Mouse (Mus musculus): ENCODE results near the gene Mgat3. TPM values are rescaled to one million over a fixed set of nuclear protein-coding genes. Genes with fewer than 3 reads are reported as not detected.

The Mgat3 gene
- polyA plus RNA-seq, 1 experiment from 2014 or later, result 10.6 TPM

DNA sequence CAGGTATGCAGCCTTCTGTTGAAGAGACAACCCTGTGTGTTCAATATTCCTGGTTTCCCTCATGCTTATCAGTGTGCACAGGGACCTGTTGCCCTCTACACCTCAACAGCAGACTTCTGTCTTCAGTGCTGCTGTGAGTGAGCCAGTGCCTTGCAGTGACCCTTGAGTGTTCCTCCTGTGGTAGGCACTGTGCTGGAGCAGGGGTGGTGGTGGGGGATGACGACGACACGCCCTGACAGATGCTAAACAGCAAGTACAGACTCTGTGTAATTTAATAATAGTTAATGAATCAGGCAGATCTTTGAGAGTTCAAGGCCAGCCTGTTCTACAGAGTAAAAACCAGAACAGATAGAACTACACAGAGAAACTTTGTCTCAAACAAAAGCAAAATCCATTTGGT lies 36.9 kb upstream of the Mgat3 start:
- peak overlapping the region; percentile 51; the same call in 1 of the 2 replicates for H3K27ac ChIP-seq
- WGBS, result 70% methylated on average over 3 of the region's 3 CpGs

DNA sequence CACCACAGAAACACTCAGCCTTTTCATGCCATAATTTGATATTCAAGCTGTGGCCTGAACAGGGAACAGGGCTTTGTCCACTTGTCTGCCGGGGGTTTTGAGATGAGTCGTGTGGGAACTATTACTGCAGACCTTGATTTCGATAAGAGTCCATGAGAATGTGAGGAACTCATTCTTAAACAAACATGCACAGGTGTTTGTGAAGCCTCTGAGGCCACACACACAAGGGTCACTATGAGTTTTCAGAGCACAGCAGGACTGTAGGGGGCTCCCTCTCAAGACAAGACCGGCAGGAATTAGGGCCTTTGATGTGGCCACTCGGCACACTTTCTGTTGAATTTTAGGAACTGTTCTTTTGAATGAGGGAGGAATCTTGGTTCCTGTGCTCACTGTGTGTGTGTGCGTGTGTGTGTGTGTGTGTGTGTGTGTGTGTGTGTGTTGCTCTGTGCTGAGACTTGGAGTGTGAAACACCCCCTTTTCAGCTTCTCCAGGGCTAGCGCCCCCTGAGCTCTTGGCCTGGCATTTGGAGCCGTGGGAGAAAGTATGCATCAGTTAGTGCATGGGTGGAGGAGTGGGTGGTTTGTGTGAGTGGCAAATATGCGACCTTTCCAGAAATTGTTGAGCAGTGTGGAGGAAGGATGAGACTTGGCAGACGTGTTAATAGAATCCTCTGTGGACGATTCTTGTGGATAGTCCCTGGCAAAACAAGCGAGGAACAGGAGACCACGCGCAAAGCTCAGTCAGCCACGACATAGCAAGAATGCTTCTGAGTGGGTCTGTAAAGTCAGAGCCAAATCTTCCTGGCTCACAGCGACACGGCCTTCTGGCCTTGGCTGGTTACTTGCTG lies 35.4 kb upstream of the Mgat3 start:
- 0 out of 2 replicates have a peak, but pooled peaks cover 13% of the 10 kb centered on the region for H3K36me3 ChIP-seq
- no peaks in the 10 kb centered on the region for H3K27me3 ChIP-seq (replicated peaks)
- peak overlapping the region; percentile 77 for H3K27ac ChIP-seq
- no peak overlapping the region for H3K4me3 ChIP-seq (replicated peaks)
- H3K4me1 ChIP-seq, result peaks cover 40% of the 10 kb centered on the region
- H3K9ac ChIP-seq, result no peak overlapping the region
- whole genome bisulfite sequencing, result 57% methylated on average over 17 of the region's 17 CpGs
- no peak for ATAC-seq (ENCODE audit: insufficient read depth, low FRiP score, low read depth)
- no peak overlapping the region for H3K4me2 ChIP-seq
- H3K9me3 ChIP-seq, result no peaks in the 10 kb centered on the region

More for the DNA sequence above, 36.9 kb upstream of the Mgat3 start:
- H3K4me3 ChIP-seq (replicated peaks), result no peak overlapping the region
- H3K36me3 ChIP-seq, result 0 out of 2 replicates have a peak, but pooled peaks cover 7% of the 10 kb centered on the region
- H3K9me3 ChIP-seq, result no peaks in the 10 kb centered on the region
- no peak overlapping the region for H3K4me2 ChIP-seq
- ATAC-seq (ENCODE audit: insufficient read depth, low FRiP score, low read depth), result no peak
- no peaks in the 10 kb centered on the region for H3K27me3 ChIP-seq (replicated peaks)
- H3K4me1 ChIP-seq, result peaks cover 43% of the 10 kb centered on the region
- H3K9ac ChIP-seq, result no peak overlapping the region

DNA sequence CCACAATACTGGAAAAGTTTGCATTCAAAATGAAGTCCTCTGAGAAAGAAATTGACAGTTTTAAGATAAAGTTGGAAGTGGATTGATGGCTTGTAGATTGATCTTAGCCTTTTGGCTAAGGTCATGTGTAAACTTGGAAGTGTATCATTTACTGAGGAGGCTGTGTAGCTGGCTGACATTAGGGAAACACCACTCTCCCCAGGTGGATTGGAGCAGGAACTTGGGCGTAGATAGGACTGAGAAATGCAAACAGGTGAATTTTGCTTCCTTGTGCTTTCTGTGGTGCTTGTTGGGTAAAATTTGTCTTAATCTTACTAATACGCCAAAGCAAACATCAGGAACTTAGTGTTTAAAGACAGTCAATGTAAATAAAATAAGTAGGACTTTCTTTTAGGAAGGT lies 33.2 kb upstream of the Mgat3 start:
- no peak overlapping the region for H3K9ac ChIP-seq
- 63% methylated on average over 2 of the region's 2 CpGs for WGBS
- H3K4me3 ChIP-seq (replicated peaks), result no peak overlapping the region
- peaks cover 26% of the 10 kb centered on the region; the same call in 1 of the 2 replicates for H3K4me1 ChIP-seq
- peak overlapping the region; percentile 77 for H3K27ac ChIP-seq
- H3K36me3 ChIP-seq, result 0 out of 2 replicates have a peak, but pooled peaks cover 18% of the 10 kb centered on the region
- no peak overlapping the region for H3K4me2 ChIP-seq
- peak; percentile 65 for ATAC-seq (ENCODE audit: insufficient read depth, low FRiP score, low read depth)
- H3K9me3 ChIP-seq, result no peaks in the 10 kb centered on the region
- H3K27me3 ChIP-seq (replicated peaks), result no peaks in the 10 kb centered on the region

DNA sequence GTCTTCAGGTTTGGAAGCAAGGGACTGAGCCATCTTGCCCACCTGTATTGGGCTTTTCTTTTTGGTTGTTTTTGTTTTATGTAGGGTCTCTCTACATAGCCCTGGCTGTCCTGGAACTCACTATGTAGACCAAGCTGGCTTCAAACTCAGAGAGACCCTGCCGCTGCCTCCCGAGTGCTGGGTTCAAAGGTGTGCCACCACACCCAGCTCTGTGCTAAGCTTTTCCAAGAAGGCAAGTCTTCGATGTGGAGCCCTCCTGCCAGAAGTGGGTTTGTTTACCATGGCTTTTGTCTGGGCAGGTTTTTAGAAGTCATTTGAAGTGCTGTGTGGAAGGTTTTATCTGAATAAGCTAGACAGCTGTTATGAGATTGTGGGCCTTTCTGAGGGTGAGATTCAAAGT lies 32.6 kb upstream of the Mgat3 start:
- Histone ChIP-seq H3K4me2 (0 out of 2 replicates have a peak overlapping the region, but pooled peaks have one; percentile 6), H3K9ac (no peak overlapping the region), H3K9me3 (no peaks in the 10 kb centered on the region), H3K27me3 (replicated peaks) (no peaks in the 10 kb centered on the region), H3K36me3 (0 out of 2 replicates have a peak, but pooled peaks cover 18% of the 10 kb centered on the region), H3K4me1 (peaks cover 23% of the 10 kb centered on the region; the same call in 1 of the 2 replicates), H3K27ac (peak overlapping the region; percentile 77), H3K4me3 (replicated peaks) (no peak overlapping the region)
- WGBS, result 72% methylated on average over 3 of the region's 3 CpGs
- ATAC-seq (ENCODE audit: insufficient read depth, low FRiP score, low read depth), result no peak

DNA sequence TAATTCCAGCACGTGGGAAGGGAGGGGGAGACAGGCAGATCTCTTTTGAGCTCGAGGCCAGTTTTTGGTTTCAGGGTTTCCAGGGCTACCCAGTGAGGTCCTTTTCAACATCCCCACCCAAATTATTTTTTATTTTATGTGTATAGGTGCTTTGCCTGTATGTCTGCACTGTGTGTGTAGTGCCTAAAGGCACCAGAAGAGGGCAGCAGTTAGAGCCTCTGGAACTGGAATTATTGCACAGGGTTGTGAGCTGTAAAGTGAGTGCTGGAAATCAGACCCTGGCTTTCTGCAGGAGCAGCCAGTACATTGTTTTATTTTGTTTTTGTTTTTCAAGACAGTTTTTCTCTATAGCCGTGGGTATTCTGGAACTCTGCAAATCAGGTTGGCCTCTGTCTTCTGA lies 31.4 kb upstream of the Mgat3 start:
- WGBS, result 93% methylated on average over 3 of the region's 3 CpGs
- H3K27me3 ChIP-seq (replicated peaks), result no peaks in the 10 kb centered on the region
- H3K4me2 ChIP-seq, result no peak overlapping the region

DNA sequence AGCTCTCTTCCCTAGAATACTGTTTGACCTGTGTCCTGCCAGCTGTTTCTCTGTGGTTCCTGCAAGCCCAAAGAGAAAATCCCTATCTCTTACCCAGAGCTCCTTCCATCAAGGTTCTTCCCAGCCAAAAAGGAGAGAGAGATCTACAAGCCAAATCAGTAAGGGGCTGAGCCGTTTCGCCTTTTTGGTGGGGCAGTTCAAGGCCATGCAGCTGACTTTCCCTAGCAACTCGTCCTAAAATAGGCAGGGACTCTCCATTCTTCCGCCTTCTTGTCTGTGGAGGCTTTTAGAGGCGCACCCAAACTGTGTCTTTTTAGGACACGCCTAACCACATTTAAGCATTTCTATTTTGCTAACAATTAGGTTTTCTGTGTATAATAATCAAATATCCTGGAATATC lies 29.8 kb upstream of the Mgat3 start:
- Histone ChIP-seq H3K27ac (no peak overlapping the region), H3K4me3 (replicated peaks) (no peak overlapping the region), H3K36me3 (0 out of 2 replicates have a peak, but pooled peaks cover 13% of the 10 kb centered on the region), H3K27me3 (replicated peaks) (no peaks in the 10 kb centered on the region), H3K4me2 (no peak overlapping the region), H3K9ac (no peak overlapping the region), H3K4me1 (0 out of 2 replicates have a peak, but pooled peaks cover 6% of the 10 kb centered on the region), H3K9me3 (no peaks in the 10 kb centered on the region)
- ATAC-seq (ENCODE audit: insufficient read depth, low FRiP score, low read depth), result no peak
- WGBS, result 89% methylated on average over 6 of the region's 6 CpGs

More for the DNA sequence above, 31.4 kb upstream of the Mgat3 start:
- no peak for ATAC-seq (ENCODE audit: insufficient read depth, low FRiP score, low read depth)
- Histone ChIP-seq H3K4me3 (replicated peaks) (no peak overlapping the region), H3K36me3 (0 out of 2 replicates have a peak, but pooled peaks cover 16% of the 10 kb centered on the region), H3K4me1 (0 out of 2 replicates have a peak, but pooled peaks cover 19% of the 10 kb centered on the region), H3K9ac (no peak overlapping the region), H3K27ac (no peak overlapping the region), H3K9me3 (no peaks in the 10 kb centered on the region)

DNA sequence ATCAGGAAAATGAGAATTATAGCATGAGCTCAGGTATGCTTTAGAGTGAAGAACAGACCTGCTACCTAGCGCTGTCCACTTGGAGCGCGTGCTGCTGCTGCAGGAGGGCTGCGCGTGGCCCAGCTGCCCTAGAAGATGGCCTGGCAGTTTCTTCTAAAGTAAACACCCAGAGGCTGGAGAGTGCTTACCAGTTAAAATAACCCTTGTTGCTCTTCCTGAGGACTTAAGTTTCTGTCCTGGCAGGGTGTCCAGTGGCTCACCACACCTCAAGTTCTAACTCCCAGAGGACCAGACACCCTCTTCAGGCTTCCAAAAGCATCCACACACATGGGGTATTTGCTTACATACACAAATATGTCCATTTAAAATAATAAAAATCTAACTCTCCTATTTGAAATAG lies 28.1 kb upstream of the Mgat3 start:
- Histone ChIP-seq H3K4me1 (no peaks in the 10 kb centered on the region), H3K27ac (no peak overlapping the region), H3K36me3 (peaks cover 20% of the 10 kb centered on the region; the same call in 1 of the 2 replicates), H3K27me3 (replicated peaks) (no peaks in the 10 kb centered on the region), H3K9me3 (no peaks in the 10 kb centered on the region), H3K9ac (no peak overlapping the region), H3K4me3 (replicated peaks) (no peak overlapping the region), H3K4me2 (no peak overlapping the region)
- ATAC-seq (ENCODE audit: insufficient read depth, low FRiP score, low read depth), result no peak
- WGBS, result 83% methylated on average over 5 of the region's 5 CpGs

DNA sequence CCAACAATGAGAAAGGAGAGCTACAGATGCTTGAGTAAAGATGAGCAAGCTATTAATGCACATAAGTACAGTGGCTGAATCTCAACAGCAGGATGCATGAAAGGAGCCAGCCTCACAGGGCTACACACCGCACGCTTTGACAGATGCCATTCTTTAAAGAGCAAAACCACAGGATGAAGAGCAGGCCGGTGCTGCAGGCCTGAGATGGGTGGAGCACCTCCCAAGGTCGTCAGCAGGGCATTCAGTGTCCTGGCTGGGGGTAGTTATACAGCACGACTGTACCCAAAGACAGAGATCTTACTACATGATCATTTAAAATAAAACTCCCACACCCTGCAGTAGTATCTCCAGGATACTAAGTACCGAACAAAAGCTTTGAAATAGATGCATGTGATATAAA lies 27.4 kb upstream of the Mgat3 start:
- H3K9me3 ChIP-seq, result no peaks in the 10 kb centered on the region
- no peak overlapping the region for H3K4me2 ChIP-seq
- 50% methylated on average over 6 of the region's 6 CpGs for whole genome bisulfite sequencing
- no peaks in the 10 kb centered on the region for H3K4me1 ChIP-seq
- no peak overlapping the region for H3K9ac ChIP-seq
- H3K36me3 ChIP-seq, result peaks cover 18% of the 10 kb centered on the region; the same call in 1 of the 2 replicates
- no peak overlapping the region for H3K4me3 ChIP-seq (replicated peaks)
- no peak overlapping the region for H3K27ac ChIP-seq
- no peak for ATAC-seq (ENCODE audit: insufficient read depth, low FRiP score, low read depth)
- no peaks in the 10 kb centered on the region for H3K27me3 ChIP-seq (replicated peaks)

DNA sequence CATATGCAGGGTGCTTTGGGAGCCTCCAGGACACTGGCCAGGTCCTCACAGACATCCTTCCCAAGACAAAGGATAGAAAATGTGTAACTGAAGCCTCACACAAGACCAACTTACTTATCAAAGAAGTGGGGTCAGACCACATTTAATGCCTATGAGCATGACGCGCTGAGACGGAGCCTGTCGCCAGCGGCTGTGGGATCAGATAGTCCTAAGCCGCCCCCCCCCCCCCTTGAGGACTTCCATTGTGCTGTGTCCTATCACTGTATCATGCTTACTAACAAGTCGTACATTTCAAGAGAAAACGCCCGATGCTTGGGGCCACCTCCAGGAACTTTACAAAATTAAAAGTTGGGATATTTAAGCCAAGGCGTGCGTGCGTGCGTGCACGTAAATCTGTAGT lies 26.4 kb upstream of the Mgat3 start:
- Histone ChIP-seq H3K4me1 (no peaks in the 10 kb centered on the region), H3K4me2 (no peak overlapping the region), H3K36me3 (peaks cover 18% of the 10 kb centered on the region), H3K9me3 (no peaks in the 10 kb centered on the region), H3K9ac (no peak overlapping the region), H3K27me3 (replicated peaks) (no peaks in the 10 kb centered on the region), H3K27ac (no peak overlapping the region), H3K4me3 (replicated peaks) (no peak overlapping the region)
- ATAC-seq (ENCODE audit: insufficient read depth, low FRiP score, low read depth), result no peak
- 85% methylated on average over 14 of the region's 14 CpGs for WGBS

DNA sequence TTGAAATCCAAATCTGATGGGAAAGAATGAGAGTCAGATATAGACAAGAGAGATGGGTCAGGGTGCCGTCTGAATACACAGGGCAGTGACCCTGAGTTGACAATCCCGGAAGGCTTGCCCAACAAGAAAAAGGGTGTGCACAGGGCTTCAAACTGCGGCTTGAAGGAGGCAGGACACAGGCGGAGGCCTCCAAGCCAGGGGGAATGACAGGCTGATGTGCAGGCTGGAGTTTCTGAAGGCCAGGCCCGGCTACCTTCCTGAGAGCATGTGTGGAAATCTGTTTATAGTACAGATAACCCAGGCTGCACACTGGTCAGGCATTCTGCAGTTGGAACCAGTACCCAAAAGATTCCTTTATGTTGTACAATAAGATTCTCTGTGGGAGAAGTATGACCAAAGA lies 26.0 kb upstream of the Mgat3 start:
- Histone ChIP-seq H3K9me3 (no peaks in the 10 kb centered on the region), H3K4me3 (replicated peaks) (no peak overlapping the region), H3K4me2 (no peak overlapping the region), H3K36me3 (peaks cover 17% of the 10 kb centered on the region), H3K27ac (no peak overlapping the region), H3K4me1 (no peaks in the 10 kb centered on the region), H3K9ac (no peak overlapping the region), H3K27me3 (replicated peaks) (no peaks in the 10 kb centered on the region)
- WGBS, result 63% methylated on average over 5 of the region's 5 CpGs
- ATAC-seq (ENCODE audit: insufficient read depth, low FRiP score, low read depth), result no peak

DNA sequence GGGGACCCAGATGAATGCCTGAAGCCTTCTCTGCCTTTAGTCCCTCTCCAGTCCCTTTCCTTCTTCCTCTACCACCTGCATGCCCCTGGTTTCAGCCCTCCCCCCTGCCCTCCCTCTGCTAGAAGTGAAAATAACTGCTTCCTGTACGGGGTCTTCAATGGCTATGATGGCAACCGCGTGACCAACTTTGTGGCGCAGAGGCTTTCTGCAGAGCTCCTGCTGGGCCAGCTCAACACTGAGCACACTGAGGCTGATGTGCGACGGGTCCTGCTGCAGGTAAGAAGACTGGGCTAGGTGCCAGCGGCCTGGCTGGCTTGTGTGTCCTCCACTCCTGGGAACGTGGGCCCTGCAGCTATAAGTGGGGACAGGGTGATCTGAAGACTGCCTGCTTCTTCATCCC lies 25.0 kb upstream of the Mgat3 start:
- no peaks in the 10 kb centered on the region for H3K27me3 ChIP-seq (replicated peaks)
- no peak overlapping the region for H3K4me3 ChIP-seq (replicated peaks)
- WGBS, result 80% methylated on average over 8 of the region's 8 CpGs
- peaks cover 22% of the 10 kb centered on the region for H3K36me3 ChIP-seq
- H3K4me2 ChIP-seq, result no peak overlapping the region
- no peaks in the 10 kb centered on the region for H3K9me3 ChIP-seq
- H3K4me1 ChIP-seq, result no peaks in the 10 kb centered on the region
- H3K9ac ChIP-seq, result no peak overlapping the region
- H3K27ac ChIP-seq, result no peak overlapping the region
- no peak for ATAC-seq (ENCODE audit: insufficient read depth, low FRiP score, low read depth)

DNA sequence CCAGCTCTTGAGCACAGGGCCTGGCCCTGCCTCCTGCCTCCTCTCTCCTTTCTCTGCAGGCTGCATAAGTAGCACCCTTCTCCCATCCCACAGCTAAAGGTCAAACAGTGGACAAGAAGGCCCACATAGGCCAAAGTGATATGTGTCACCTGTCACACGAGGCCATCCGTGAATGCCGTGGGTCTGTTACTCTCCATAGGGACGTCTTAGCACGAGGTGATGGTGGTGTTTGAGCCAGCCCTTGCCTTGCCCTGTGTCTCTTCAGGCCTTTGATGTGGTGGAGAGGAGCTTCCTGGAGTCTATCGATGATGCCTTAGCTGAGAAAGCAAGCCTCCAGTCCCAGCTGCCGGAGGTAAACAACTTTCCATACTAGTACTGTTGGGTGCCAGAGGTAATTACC lies 24.0 kb upstream of the Mgat3 start:
- 91% methylated on average over 7 of the region's 7 CpGs for WGBS
- no peaks in the 10 kb centered on the region for H3K4me1 ChIP-seq
- no peak overlapping the region for H3K4me3 ChIP-seq (replicated peaks)
- no peaks in the 10 kb centered on the region for H3K9me3 ChIP-seq
- no peak overlapping the region for H3K4me2 ChIP-seq
- no peak overlapping the region for H3K9ac ChIP-seq
- no peak overlapping the region for H3K27ac ChIP-seq
- peaks cover 28% of the 10 kb centered on the region for H3K36me3 ChIP-seq
- no peak for ATAC-seq (ENCODE audit: insufficient read depth, low FRiP score, low read depth)
- no peaks in the 10 kb centered on the region for H3K27me3 ChIP-seq (replicated peaks)
